Mouse (Mus musculus) layer of hippocampus, postnatal 14 days (tissue): ENCODE data around the gene Cbl. TPM values are rescaled to one million over a fixed set of nuclear protein-coding genes. Genes with fewer than 3 reads are reported as not detected.

ENCODE experiments used
- DNase-seq, 2 experiments: peaks; one replicate each; pipeline ENCODE4 v3.0.0; 2021 to 2022; ENCODE audit warnings: low spot score in 2 of 2, mixed read lengths in 1 of 2
- total RNA-seq, 2 experiments: library from RNA; stranded (reverse); gene quantifications; 2 replicates each; pipeline ENCODE4 v1.2.3; 2021

Cbl gene
- total RNA-seq, 2 experiments from 2014 or later: 58.1 to 62.7 TPM

DNA sequence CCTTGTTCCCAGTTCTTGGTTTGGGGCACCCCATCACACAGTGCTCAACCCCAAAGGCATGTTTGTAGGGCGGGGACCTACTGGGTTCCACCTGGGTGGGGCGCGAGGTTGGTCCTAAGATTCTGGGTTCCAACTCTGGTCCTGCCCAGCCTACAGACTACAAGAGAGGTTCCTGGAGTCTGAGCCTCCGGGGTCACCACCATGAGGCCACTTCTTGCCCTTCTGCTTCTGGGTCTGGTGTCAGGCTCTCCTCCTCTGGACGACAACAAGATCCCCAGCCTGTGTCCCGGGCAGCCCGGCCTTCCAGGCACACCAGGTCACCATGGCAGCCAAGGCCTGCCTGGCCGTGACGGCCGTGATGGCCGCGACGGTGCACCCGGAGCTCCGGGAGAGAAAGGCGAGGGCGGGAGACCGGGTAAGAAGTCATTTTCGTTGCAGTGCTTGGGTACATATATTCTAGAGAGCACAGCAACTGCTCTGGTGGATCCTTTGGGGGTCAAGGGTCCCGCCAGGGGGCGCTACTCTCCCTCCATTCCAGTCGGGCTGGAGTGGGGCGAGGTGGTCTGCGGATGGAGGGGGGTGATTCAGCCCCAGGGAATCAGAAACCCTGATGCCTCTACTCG, 126.2 kb downstream of the Cbl start:
- no peak for DNase-seq

DNA sequence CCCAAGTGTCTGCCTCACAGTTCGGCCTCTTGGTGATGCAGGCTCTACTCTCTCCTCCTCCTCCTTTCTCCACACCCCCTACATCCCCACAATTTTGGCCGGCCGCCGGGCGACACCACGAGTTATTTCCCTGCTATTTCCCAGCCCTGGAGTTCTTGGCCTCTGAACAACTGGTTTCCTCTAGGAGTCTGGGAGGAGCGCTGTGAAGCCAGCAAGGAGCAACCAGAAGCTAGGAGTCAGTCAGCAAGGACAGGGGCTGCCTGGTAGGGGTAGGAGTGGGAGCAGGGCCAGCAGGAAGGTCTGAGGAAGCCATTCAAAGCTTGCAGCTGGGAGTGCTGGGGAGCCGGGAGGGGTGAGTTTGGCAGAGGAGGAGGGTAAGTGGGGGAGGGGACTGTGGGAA, 126.7 kb downstream of the Cbl start, which contains the start of gene C1qtnf5:
C1qtnf5 (plus strand) TSS at position 136 of the 400 bp plus-strand sequence.
- peak; percentile 68 to 86 for DNase-seq

DNA sequence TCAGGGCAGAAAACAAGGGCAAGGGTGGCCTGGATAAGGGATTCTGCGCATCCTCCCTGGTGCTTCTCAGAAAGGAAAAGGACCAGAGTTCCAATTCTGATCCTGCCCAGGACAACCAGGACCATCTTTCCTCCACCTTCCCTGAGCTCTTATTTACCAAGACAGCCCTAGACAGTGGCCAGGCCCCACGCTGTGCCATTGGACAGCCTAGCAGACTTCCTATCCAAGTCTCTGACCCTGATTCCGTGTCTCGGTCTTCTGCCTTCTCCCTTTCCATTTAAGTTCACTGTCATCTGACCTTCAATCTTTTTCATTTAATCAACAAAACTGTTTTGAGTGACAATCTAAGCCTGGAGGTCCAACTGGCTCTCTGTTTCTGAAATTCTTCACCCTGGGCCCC, 127.3 kb downstream of the Cbl start:
- no peak for DNase-seq

DNA sequence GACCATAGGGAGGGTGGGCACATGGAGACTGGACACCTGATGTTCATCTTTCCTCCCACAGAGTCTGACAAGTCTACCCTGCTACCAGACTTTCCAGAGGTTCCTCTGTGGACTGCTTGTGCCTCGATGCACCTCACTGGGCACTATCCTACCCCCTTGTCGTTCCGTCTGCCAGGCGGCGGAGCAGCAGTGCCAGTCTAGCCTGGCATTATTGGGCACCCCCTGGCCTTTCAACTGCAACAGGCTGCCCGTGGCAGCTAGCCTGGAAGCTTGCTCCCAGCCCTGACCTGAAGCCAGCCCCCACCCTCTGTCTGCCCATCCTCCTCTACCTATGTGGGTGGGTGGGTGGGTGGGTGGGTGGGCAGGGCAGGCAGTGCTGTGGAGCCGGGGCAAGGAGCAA, 127.7 kb downstream of the Cbl start:
- no peak for DNase-seq

DNA sequence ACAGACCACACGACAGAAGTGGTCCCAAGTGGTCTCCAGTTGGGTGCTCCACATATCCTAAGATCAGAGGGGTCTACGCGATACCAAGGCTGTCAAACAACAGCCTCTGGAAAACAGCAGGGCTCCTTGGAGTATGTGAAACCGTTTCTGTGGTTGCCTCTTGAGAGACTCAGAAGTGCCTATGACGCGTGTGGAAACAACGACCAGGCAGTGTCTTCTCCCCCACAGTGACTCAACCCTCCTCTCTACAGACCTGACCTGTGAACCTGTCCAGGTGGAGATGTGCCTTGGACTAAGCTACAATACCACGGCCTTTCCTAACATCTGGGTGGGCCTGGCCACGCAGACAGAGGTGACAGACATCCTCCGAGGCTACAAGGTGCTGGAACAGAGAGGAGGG, 128.1 kb downstream of the Cbl start:
- no peak for DNase-seq

DNA sequence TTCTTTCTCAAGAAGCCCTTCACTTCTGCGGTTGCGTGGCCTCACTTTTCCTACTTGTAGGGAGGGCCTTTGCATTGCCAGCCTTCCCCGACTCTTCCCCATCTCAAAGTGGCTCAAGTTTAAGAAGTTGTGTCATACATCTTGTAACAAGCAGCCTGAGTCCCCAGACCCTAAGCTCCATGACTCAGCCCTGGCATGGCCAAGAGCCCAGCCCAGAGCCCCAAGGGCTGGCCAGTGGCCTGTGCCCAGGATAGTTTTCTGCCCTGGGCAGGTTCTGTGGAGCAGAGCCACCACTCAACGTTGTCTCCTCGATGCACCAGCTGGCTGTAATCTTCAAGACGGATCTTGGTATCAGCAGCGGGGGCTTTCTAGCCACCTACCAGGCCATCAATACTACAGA, 129.0 kb downstream of the Cbl start:
- no peak for DNase-seq

DNA sequence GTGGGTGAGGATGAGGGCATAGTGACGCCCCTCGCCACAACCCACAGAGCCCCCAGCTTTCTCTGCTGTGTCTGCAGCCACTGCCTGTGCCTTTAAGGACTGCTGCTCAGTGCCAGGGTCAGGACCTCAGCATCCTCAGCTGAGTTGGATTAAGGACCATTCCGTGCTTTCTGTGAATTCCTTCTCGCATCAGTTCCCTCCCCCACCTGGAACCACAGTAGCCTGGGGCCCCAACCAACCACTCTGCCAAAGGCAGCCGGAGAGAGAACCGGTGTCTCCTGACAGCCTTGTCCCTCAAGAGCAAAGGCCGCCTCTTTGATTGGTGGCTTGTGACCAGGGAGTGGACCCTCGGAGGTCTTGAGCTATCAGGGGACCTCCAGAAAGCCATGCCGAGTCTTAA, 132.4 kb downstream of the Cbl start, which contains the start of gene Mfrp:
Mfrp (plus strand) TSS at position 240 of the 400 bp plus-strand sequence.
- no peak for DNase-seq

GRCm38 (mm10) chr9:44096536-44096935, 137.3 kb downstream of the Cbl start:
- peak; percentile 65 for DNase-seq

DNA sequence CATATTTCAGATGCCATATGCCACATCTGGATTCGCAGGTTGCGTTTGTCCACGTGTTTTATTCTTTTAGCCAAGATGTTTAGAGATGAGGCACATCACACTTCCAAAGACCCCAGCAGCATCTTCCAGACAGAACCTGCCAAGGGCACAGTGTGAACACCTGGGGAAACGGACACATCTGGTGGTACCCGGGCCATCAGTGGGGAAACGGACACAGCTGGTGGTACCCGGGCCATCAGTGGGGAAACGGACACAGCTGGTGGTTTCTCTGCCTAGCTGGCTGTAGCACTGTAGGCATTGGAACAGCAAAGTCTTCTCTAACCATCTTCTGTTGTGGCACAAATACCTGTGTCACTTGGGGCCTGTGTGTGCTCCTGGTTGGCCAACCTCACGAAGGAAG, 138.1 kb downstream of the Cbl start:
- DNase-seq: no peak

DNA sequence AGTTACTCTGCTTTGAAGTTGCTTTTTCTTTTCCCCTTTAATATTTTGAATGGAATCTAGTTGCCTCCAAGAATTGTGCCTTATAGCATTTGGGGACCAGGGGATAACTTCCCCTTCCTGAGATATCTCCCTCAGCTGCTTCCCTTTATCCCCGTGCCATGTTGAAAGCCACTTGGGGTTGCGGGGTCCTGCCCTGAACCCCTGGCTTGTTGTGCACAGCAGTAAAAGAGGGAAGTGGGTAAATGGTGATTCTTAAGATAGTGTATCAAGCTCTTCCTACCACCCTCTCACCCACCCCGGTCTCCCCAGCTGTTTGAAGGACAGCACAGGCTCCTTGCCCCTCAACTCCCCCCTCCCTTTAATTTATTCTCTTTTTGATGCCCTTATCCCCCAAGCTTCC, 139.1 kb downstream of the Cbl start:
- DNase-seq: no peak

- peak; percentile 77 to 78 for DNase-seq
Observed at GRCm38 (mm10) chr9:44093612-44094503, 140.0 kb downstream of the Cbl start.

Other genes starting within 250 kb of the Cbl start
- 100 to 1,000 TPM; 779 TPM for gene Thy1, start 190.7 kb downstream of the Cbl start, total RNA-seq
- gene Usp2, start 167.0 kb downstream of the Cbl start, total RNA-seq: 10 to 100 TPM; 60.3 to 70.8 TPM
- 1 to 10 TPM in 1 of 2 experiments, under 1 TPM in 1; 0.33 to 8.6 TPM for gene Mfrp, start 132.3 kb downstream of the Cbl start, total RNA-seq
- 10 to 100 TPM; 13.5 to 18.6 TPM for gene C1qtnf5, start 126.8 kb downstream of the Cbl start, total RNA-seq
- gene Gm49380, start 120.5 kb downstream of the Cbl start, total RNA-seq: under 1 TPM; 0.14 to 0.29 TPM
- 10 to 100 TPM; 27.7 to 28.2 TPM for gene Rnf26, start 120.5 kb downstream of the Cbl start, total RNA-seq
- 10 to 100 TPM; 24.5 to 27.8 TPM for gene Mcam, start 99.6 kb downstream of the Cbl start, total RNA-seq
- 1 to 10 TPM; 4.5 to 8.4 TPM for gene Ccdc153, start 6.6 kb upstream of the Cbl start, total RNA-seq
- gene Pdzd3, start 17.4 kb upstream of the Cbl start, total RNA-seq: 1 to 10 TPM in 1 of 2 experiments, under 1 TPM in 1; 0.88 to 1.0 TPM
- 10 to 100 TPM in 1 of 2 experiments, 1 to 10 TPM in 1; 10.0 to 12.2 TPM for gene Nlrx1, start 34.5 kb upstream of the Cbl start, total RNA-seq
- gene Abcg4, start 54.6 kb upstream of the Cbl start, total RNA-seq: 10 to 100 TPM; 69.3 to 75.8 TPM
- 10 to 100 TPM; 26.0 to 28.5 TPM for gene Hinfp, start 71.6 kb upstream of the Cbl start, total RNA-seq
- 100 to 1,000 TPM; 128 to 144 TPM for gene C2cd2l, start 86.2 kb upstream of the Cbl start, total RNA-seq
- 10 to 100 TPM; 16.2 to 16.3 TPM for gene Dpagt1, start 92.0 kb upstream of the Cbl start, total RNA-seq
- gene H2afx, start 100.6 kb upstream of the Cbl start, total RNA-seq: 10 to 100 TPM; 50.5 to 59.1 TPM
- gene Hmbs, start 110.2 kb upstream of the Cbl start, total RNA-seq: 10 to 100 TPM; 22.6 to 22.8 TPM
- gene Vps11, start 127.6 kb upstream of the Cbl start, total RNA-seq: 10 to 100 TPM; 41.8 to 46.1 TPM
- gene Hyou1, start 145.4 kb upstream of the Cbl start, total RNA-seq: 100 to 1,000 TPM in 1 of 2 experiments, 10 to 100 TPM in 1; 97.1 to 116 TPM
- 10 to 100 TPM; 39.8 to 41.0 TPM for gene Slc37a4, start 162.8 kb upstream of the Cbl start, total RNA-seq
- 100 to 1,000 TPM; 593 to 617 TPM for gene Rps25, start 173.1 kb upstream of the Cbl start, total RNA-seq
- 10 to 100 TPM; 67.9 to 73.9 TPM for gene Trappc4, start 173.6 kb upstream of the Cbl start, total RNA-seq
- gene Ccdc84, start 184.5 kb upstream of the Cbl start, total RNA-seq: 10 to 100 TPM; 19.6 to 24.1 TPM
- gene Foxr1, start 207.1 kb upstream of the Cbl start, total RNA-seq: not detected
- gene Upk2, start 220.9 kb upstream of the Cbl start, total RNA-seq: not detected
- 10 to 100 TPM; 76.1 to 76.3 TPM for gene Bcl9l, start 248.8 kb upstream of the Cbl start, total RNA-seq